Mouse (Mus musculus) kidney, adult 2 months (tissue): ENCODE data around the gene Pdk2. TPM values are rescaled to one million over a fixed set of nuclear protein-coding genes. Genes with fewer than 3 reads are reported as not detected.

Source experiments
- DNase-seq: peaks from one replicate; pipeline ENCODE4 v3.0.0; 2021
- H3K27ac ChIP-seq: fragments of 200-500 bp; 2 replicates; pipeline ENCODE4 v1.5.1; 2012; ENCODE audit warnings: low read depth, low read length, control low read depth, inconsistent platforms; ENCODE audit not compliant: insufficient read depth
- H3K27me3 ChIP-seq: fragments of 200-500 bp; replicated peaks from 2 replicates; pipeline ENCODE4 v1.6.1; 2012; ENCODE audit warnings: mild to moderate bottlenecking, moderate library complexity, low read length, inconsistent platforms; ENCODE audit not compliant: control insufficient read depth, insufficient read depth
- H3K36me3 ChIP-seq: fragments of 200-500 bp; 2 replicates; pipeline ENCODE4 v1.6.1; 2012; ENCODE audit warnings: mild to moderate bottlenecking, moderate library complexity, low read length, inconsistent platforms; ENCODE audit not compliant: control insufficient read depth, insufficient read depth
- H3K4me1 ChIP-seq: fragments of 200-500 bp; 2 replicates; pipeline ENCODE4 v1.6.1; 2011; ENCODE audit warnings: low read length; ENCODE audit not compliant: control insufficient read depth, insufficient read depth
- H3K4me3 ChIP-seq: fragments of 200-500 bp; 2 replicates; pipeline ENCODE4 v1.5.1; 2011; ENCODE audit warnings: mild to moderate bottlenecking, low read depth, low read length, control low read depth; ENCODE audit not compliant: insufficient read depth
- CTCF ChIP-seq: fragments of 200-500 bp; conservative IDR thresholded peaks from 2 replicates; pipeline ENCODE4 v1.5.1; 2011; ENCODE audit warnings: low read depth, mild to moderate bottlenecking, control low read depth, low read length, moderate library complexity, mixed read lengths; ENCODE audit not compliant: insufficient read depth, insufficient read length
- POLR2A ChIP-seq: fragments of 200-500 bp; IDR thresholded peaks from one replicate; pipeline ENCODE4 v1.6.1; 2011; ENCODE audit warnings: low read depth, low read length, control low read depth
- whole genome bisulfite sequencing: fragments of 180-500 bp; shearing (Covaris S2); methylation state at CpG from one replicate; pipeline ENCODE4 v1.1.7; 2018; 5-methylcytosine and 5-hydroxymethylcytosine counted together
- polyA plus RNA-seq: library from polyadenylated mRNA; depleted of rRNA; stranded (reverse); fragments of >200 nt; gene quantifications from 2 replicates; pipeline ENCODE4 v1.2.3, GENCODE M21; 2012

Gene Pdk2
- polyA plus RNA-seq, 1 experiment: 469 TPM

GRCm38 (mm10) chr11:94996984-94997383 is 44.2 kb downstream of the Pdk2 start:
- 89% methylated on average over 6 of the region's 6 CpGs for WGBS
- Histone ChIP-seq H3K27ac (no peak overlapping the region), H3K4me1 (peaks cover 12% of the 10 kb centered on the region), H3K27me3 (no peaks in the 10 kb centered on the region), H3K36me3 (no peaks in the 10 kb centered on the region), H3K4me3 (no peak overlapping the region)
- DNase-seq: no peak
- no peak for TF ChIP-seq POLR2A
- no peak for TF ChIP-seq CTCF

GRCm38 (mm10) chr11:94996101-94996500 is 45.1 kb downstream of the Pdk2 start:
- DNase-seq: no peak
- H3K27ac ChIP-seq: no peak overlapping the region
- H3K36me3 ChIP-seq: no peaks in the 10 kb centered on the region
- TF ChIP-seq POLR2A (no peak), CTCF (no peak)
- peaks cover 12% of the 10 kb centered on the region for H3K4me1 ChIP-seq
- H3K27me3 ChIP-seq: no peaks in the 10 kb centered on the region
- 73% methylated on average over 8 of the region's 8 CpGs for WGBS
- no peak overlapping the region for H3K4me3 ChIP-seq

GRCm38 (mm10) chr11:94994947-94995772 is 46.0 kb downstream of the Pdk2 start:
- WGBS: 66% methylated on average over 11 of the region's 11 CpGs
- H3K27me3 ChIP-seq: no peaks in the 10 kb centered on the region
- DNase-seq: no peak
- TF ChIP-seq POLR2A: no peak
- no peak for TF ChIP-seq CTCF
- H3K4me1 ChIP-seq: peaks cover 12% of the 10 kb centered on the region
- peak overlapping the region; percentile 91; the same call in 1 of the 2 replicates for H3K4me3 ChIP-seq
- H3K36me3 ChIP-seq: no peaks in the 10 kb centered on the region
- H3K27ac ChIP-seq: no peak overlapping the region

DNA sequence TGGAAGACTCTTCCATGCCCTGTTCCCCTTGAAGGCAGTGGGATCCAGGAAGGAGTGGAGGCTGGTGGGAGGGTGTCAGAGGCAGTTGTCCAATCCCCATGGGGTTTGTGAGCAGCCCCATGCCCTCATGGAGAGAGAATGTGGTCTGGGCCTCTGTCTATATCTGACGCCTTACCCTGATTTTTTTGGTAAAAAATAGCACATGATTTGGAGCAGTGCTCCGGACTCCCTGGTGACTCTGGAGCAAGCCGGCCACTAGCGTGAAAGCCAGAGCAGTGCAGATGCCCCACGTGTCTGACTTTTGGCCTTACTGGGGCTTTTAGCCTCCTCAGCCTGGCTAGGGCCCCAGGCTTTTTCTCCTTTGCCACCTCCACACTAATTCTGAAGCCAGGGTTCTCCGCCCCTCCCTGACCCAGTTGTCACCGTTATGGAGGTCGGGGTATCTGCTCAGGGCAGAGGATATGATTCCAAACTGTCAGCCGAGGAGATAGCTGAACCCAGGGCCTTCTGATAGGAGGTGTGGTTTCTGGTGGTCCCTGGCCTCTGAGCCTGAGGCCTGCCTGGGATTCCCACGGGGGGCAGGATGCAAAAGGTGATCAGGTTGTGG is 46.8 kb downstream of the Pdk2 start:
- H3K27ac ChIP-seq: no peak overlapping the region
- DNase-seq: no peak

DNA sequence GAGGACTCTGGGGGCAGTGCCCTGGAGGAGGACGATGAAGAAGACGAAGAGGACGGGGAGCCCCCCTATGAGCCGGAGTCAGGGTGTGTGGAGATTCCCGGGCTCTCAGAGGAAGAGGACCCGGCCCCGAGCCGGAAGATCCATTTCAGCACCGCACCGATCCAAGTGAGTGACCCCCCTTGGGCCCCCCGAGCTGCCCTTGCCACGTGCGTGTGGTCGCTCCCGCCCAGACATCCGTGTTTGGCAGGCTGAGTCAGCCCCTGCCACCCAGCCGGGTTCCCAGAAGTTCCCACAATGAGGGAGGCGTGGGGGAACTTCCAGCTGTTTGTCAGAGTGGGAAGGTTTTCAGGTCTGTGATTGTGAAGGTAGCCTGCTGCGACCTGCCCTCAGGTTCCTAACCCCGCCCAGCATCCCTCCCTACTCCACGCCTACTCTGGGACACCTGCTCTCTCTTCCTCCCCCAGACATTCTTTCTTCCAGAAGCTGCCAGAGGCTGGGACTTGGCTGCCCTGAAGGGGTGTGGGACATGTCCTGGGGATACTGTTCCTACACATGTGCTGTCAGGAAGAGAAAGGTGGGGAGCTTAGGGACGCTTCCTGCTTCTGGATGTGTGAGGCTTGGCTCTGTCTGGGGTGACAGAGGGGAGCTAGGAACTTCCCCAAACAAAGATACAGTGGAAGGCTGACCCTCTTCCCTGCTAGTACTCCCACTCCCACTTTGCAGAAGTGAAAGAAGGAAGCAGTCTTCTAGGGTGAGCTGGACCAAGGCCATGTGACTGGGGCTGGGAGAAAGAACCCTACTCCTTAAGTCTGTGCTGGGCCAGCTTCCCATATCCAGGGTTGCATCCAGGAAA is 48.2 kb downstream of the Pdk2 start:
- WGBS: 3% methylated on average over 22 of the region's 22 CpGs
- Histone ChIP-seq H3K36me3 (no peaks in the 10 kb centered on the region), H3K4me1 (peaks cover 20% of the 10 kb centered on the region)

More for the DNA sequence above, 46.8 kb downstream of the Pdk2 start:
- WGBS: 33% methylated on average over 10 of the region's 10 CpGs
- TF ChIP-seq POLR2A (no peak), CTCF (no peak)
- no peaks in the 10 kb centered on the region for H3K27me3 ChIP-seq
- no peaks in the 10 kb centered on the region for H3K36me3 ChIP-seq
- H3K4me1 ChIP-seq: peaks cover 16% of the 10 kb centered on the region
- peak overlapping the region; percentile 91 for H3K4me3 ChIP-seq

DNA sequence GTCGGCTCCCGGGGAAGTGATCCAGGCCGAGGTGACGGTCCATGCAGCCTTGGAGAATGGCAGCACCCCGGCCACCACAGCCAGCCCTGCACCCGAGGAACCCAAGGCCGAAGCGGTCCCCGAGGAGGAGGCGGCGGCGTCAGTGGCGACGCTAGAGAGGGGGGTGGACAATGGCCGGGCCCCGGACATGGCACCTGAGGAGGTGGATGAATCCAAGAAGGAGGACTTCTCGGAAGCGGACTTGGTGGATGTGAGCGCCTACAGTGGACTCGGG is 48.7 kb downstream of the Pdk2 start:
- 3% methylated on average over 20 of the region's 20 CpGs for whole genome bisulfite sequencing
- no peak for DNase-seq
- H3K27ac ChIP-seq: peak overlapping the region; percentile 49
- H3K4me1 ChIP-seq: peaks cover 23% of the 10 kb centered on the region
- no peaks in the 10 kb centered on the region for H3K27me3 ChIP-seq
- TF ChIP-seq POLR2A (no peak), CTCF (no peak)
- H3K4me3 ChIP-seq: peak overlapping the region; percentile 91
- H3K36me3 ChIP-seq: no peaks in the 10 kb centered on the region

More for the DNA sequence above, 48.2 kb downstream of the Pdk2 start:
- Histone ChIP-seq H3K4me3 (peak overlapping the region; percentile 91), H3K27ac (peak overlapping the region; percentile 49), H3K27me3 (no peaks in the 10 kb centered on the region)
- TF ChIP-seq CTCF (no peak), POLR2A (peak; percentile 50)
- DNase-seq: peak; percentile 74
